Mouse (Mus musculus): Measurements from ENCODE around the gene Lrrc36. TPM values are rescaled to one million over a fixed set of nuclear protein-coding genes. Genes with fewer than 3 reads are reported as not detected.

Gene Lrrc36
- polyA plus RNA-seq, 1 experiment from 2014 or later = 1.7 TPM

- no peaks in the 10 kb centered on the region for H3K36me3 ChIP-seq
- peaks cover 24% of the 10 kb centered on the region for H3K4me1 ChIP-seq (replicated peaks)
- WGBS = under 1% methylated on average over 68 of the region's 68 CpGs
- peak; percentile 92 for ATAC-seq (ENCODE audit: low FRiP score)
- peak within 1 kb of the TSS; percentile 91 for H3K4me2 ChIP-seq
- H3K4me3 ChIP-seq = peak within 1 kb of the TSS; percentile 80
- H3K9me3 ChIP-seq = no peaks in the 10 kb centered on the region
- H3K27me3 ChIP-seq = 0 out of 2 replicates have a peak, but pooled peaks cover 3% of the 10 kb centered on the region
- H3K27ac ChIP-seq = peak within 1 kb of the TSS; percentile 86
- H3K9ac ChIP-seq = peak within 1 kb of the TSS; percentile 91
Measured at GRCm38 (mm10) chr8:105496439-105497180, 83.2 kb downstream of the Lrrc36 start, which contains the start of gene Zdhhc1. TSS of gene Zdhhc1 (minus strand) at chr8:105496902.

GRCm38 (mm10) chr8:105499787-105500186 is 86.4 kb downstream of the Lrrc36 start:
- no peak overlapping the region for H3K4me3 ChIP-seq
- no peak overlapping the region for H3K9ac ChIP-seq
- 0 out of 2 replicates have a peak, but pooled peaks cover 3% of the 10 kb centered on the region for H3K27me3 ChIP-seq
- no peaks in the 10 kb centered on the region for H3K9me3 ChIP-seq
- 73% methylated on average over 12 of the region's 12 CpGs for WGBS
- H3K4me1 ChIP-seq (replicated peaks) = peaks cover 22% of the 10 kb centered on the region
- H3K4me2 ChIP-seq = no peak overlapping the region
- H3K27ac ChIP-seq = no peak overlapping the region
- no peaks in the 10 kb centered on the region for H3K36me3 ChIP-seq
- no peak for ATAC-seq (ENCODE audit: low FRiP score)

- H3K27ac ChIP-seq = no peak overlapping the region
- 0 out of 2 replicates have a peak, but pooled peaks cover 3% of the 10 kb centered on the region for H3K27me3 ChIP-seq
- no peaks in the 10 kb centered on the region for H3K36me3 ChIP-seq
- no peaks in the 10 kb centered on the region for H3K9me3 ChIP-seq
- H3K9ac ChIP-seq = no peak overlapping the region
- H3K4me1 ChIP-seq (replicated peaks) = peaks cover 7% of the 10 kb centered on the region; the same call in 1 of the 2 replicates
- H3K4me3 ChIP-seq = no peak overlapping the region
- 82% methylated on average over 3 of the region's 3 CpGs for WGBS
- H3K4me2 ChIP-seq = no peak overlapping the region
- no peak for ATAC-seq (ENCODE audit: low FRiP score)
Measured at GRCm38 (mm10) chr8:105504617-105505016, 91.2 kb downstream of the Lrrc36 start.

- no peaks in the 10 kb centered on the region for H3K9me3 ChIP-seq
- H3K9ac ChIP-seq = no peak overlapping the region
- ATAC-seq (ENCODE audit: low FRiP score) = no peak
- H3K27ac ChIP-seq = no peak overlapping the region
- H3K4me3 ChIP-seq = no peak overlapping the region
- H3K27me3 ChIP-seq = no peaks in the 10 kb centered on the region
- H3K36me3 ChIP-seq = no peaks in the 10 kb centered on the region
- H3K4me1 ChIP-seq (replicated peaks) = peaks cover 10% of the 10 kb centered on the region; the same call in 1 of the 2 replicates
- 77% methylated on average over 6 of the region's 6 CpGs for WGBS
- H3K4me2 ChIP-seq = no peak overlapping the region
Measured at GRCm38 (mm10) chr8:105506977-105507376, 93.6 kb downstream of the Lrrc36 start.

GRCm38 (mm10) chr8:105508758-105509157 is 95.4 kb downstream of the Lrrc36 start:
- no peaks in the 10 kb centered on the region for H3K9me3 ChIP-seq
- H3K4me1 ChIP-seq (replicated peaks) = peaks cover 10% of the 10 kb centered on the region; the same call in 1 of the 2 replicates
- H3K4me2 ChIP-seq = no peak overlapping the region
- no peak for ATAC-seq (ENCODE audit: low FRiP score)
- WGBS = 71% methylated on average over 1 of the region's 2 CpGs
- no peaks in the 10 kb centered on the region for H3K27me3 ChIP-seq
- no peak overlapping the region for H3K9ac ChIP-seq
- no peaks in the 10 kb centered on the region for H3K36me3 ChIP-seq
- peak overlapping the region; percentile 40; the same call in 1 of the 2 replicates for H3K27ac ChIP-seq
- no peak overlapping the region for H3K4me3 ChIP-seq

- Histone ChIP-seq H3K9ac (no peak overlapping the region), H3K27ac (no peak overlapping the region), H3K4me2 (no peak overlapping the region), H3K4me1 (replicated peaks) (peaks cover 10% of the 10 kb centered on the region; the same call in 1 of the 2 replicates), H3K27me3 (peaks cover 7% of the 10 kb centered on the region; the same call in 1 of the 2 replicates), H3K9me3 (no peaks in the 10 kb centered on the region), H3K4me3 (no peak overlapping the region), H3K36me3 (no peaks in the 10 kb centered on the region)
- WGBS = 61% methylated on average over 12 of the region's 12 CpGs
- ATAC-seq (ENCODE audit: low FRiP score) = no peak
Measured at GRCm38 (mm10) chr8:105509997-105510735, 96.8 kb downstream of the Lrrc36 start.

Other genes starting within 250 kb of the Lrrc36 start
- 33.0 and 35.6 TPM in 2 replicates for gene Cbfb, start 242.9 kb upstream of the Lrrc36 start, polyA plus RNA-seq (2015; fragmentation: Nextera tagmentation; extraction: Ambion mirVana)
- 27.4 and 29.5 TPM in 2 replicates for gene D230025D16Rik, start 188.4 kb upstream of the Lrrc36 start, polyA plus RNA-seq (2015; fragmentation: Nextera tagmentation; extraction: Ambion mirVana)
- 6.2 and 6.7 TPM in 2 replicates for gene B3gnt9, start 158.4 kb upstream of the Lrrc36 start, polyA plus RNA-seq (2015; fragmentation: Nextera tagmentation; extraction: Ambion mirVana)
- gene Tradd, start 149.0 kb upstream of the Lrrc36 start, polyA plus RNA-seq (2015; fragmentation: Nextera tagmentation; extraction: Ambion mirVana) = 19.9 and 21.1 TPM in 2 replicates
- gene Fbxl8, start 148.9 kb upstream of the Lrrc36 start, polyA plus RNA-seq (2015; fragmentation: Nextera tagmentation; extraction: Ambion mirVana) = 1.1 and 1.2 TPM in 2 replicates
- gene Hsf4, start 143.8 kb upstream of the Lrrc36 start, polyA plus RNA-seq (2015; fragmentation: Nextera tagmentation; extraction: Ambion mirVana) = 0.27 and 0.44 TPM in 2 replicates
- 3.9 and 4.5 TPM in 2 replicates for gene Nol3, start 137.4 kb upstream of the Lrrc36 start, polyA plus RNA-seq (2015; fragmentation: Nextera tagmentation; extraction: Ambion mirVana)
- 114 and 119 TPM in 2 replicates for gene 4931428F04Rik, start 123.7 kb upstream of the Lrrc36 start, polyA plus RNA-seq (2015; fragmentation: Nextera tagmentation; extraction: Ambion mirVana)
- 14.3 and 14.6 TPM in 2 replicates for gene Exoc3l, start 117.5 kb upstream of the Lrrc36 start, polyA plus RNA-seq (2015; fragmentation: Nextera tagmentation; extraction: Ambion mirVana)
- gene E2f4, start 115.9 kb upstream of the Lrrc36 start, polyA plus RNA-seq (2015; fragmentation: Nextera tagmentation; extraction: Ambion mirVana) = 45.6 and 47.0 TPM in 2 replicates
- 1.5 and 1.6 TPM in 2 replicates for gene Elmo3, start 108.0 kb upstream of the Lrrc36 start, polyA plus RNA-seq (2015; fragmentation: Nextera tagmentation; extraction: Ambion mirVana)
- 0.82 and 1.4 TPM in 2 replicates for gene Lrrc29, start 87.3 kb upstream of the Lrrc36 start, polyA plus RNA-seq (2015; fragmentation: Nextera tagmentation; extraction: Ambion mirVana)
- 133 and 136 TPM in 2 replicates for gene Tmem208, start 87.2 kb upstream of the Lrrc36 start, polyA plus RNA-seq (2015; fragmentation: Nextera tagmentation; extraction: Ambion mirVana)
- gene Fhod1, start 65.6 kb upstream of the Lrrc36 start, polyA plus RNA-seq (2015; fragmentation: Nextera tagmentation; extraction: Ambion mirVana) = 0.74 and 0.76 TPM in 2 replicates
- 7.3 and 7.4 TPM in 2 replicates for gene Slc9a5, start 64.7 kb upstream of the Lrrc36 start, polyA plus RNA-seq (2015; fragmentation: Nextera tagmentation; extraction: Ambion mirVana)
- 1.6 and 1.9 TPM in 2 replicates for gene Plekhg4, start 40.3 kb upstream of the Lrrc36 start, polyA plus RNA-seq (2015; fragmentation: Nextera tagmentation; extraction: Ambion mirVana)
- gene Kctd19, start 69 bp upstream of the Lrrc36 start, polyA plus RNA-seq (2015; fragmentation: Nextera tagmentation; extraction: Ambion mirVana) = not detected in 2 replicates
- 170 and 181 TPM in 2 replicates for gene Tppp3, start 58.0 kb downstream of the Lrrc36 start, polyA plus RNA-seq (2015; fragmentation: Nextera tagmentation; extraction: Ambion mirVana)
- gene Zdhhc1, start 83.3 kb downstream of the Lrrc36 start, polyA plus RNA-seq (2015; fragmentation: Nextera tagmentation; extraction: Ambion mirVana) = 30.9 and 34.3 TPM in 2 replicates
- 7.8 and 11.0 TPM in 2 replicates for gene Hsd11b2, start 105.2 kb downstream of the Lrrc36 start, polyA plus RNA-seq (2015; fragmentation: Nextera tagmentation; extraction: Ambion mirVana)
- gene Atp6v0d1, start 152.5 kb downstream of the Lrrc36 start, polyA plus RNA-seq (2015; fragmentation: Nextera tagmentation; extraction: Ambion mirVana) = 201 and 203 TPM in 2 replicates
- 26.6 and 27.1 TPM in 2 replicates for gene Ripor1, start 191.7 kb downstream of the Lrrc36 start, polyA plus RNA-seq (2015; fragmentation: Nextera tagmentation; extraction: Ambion mirVana)
- 114 and 120 TPM in 2 replicates for gene Ctcf, start 223.0 kb downstream of the Lrrc36 start, polyA plus RNA-seq (2015; fragmentation: Nextera tagmentation; extraction: Ambion mirVana)
- 0.43 and 1.2 TPM in 2 replicates for gene Agrp, start 223.8 kb downstream of the Lrrc36 start, polyA plus RNA-seq (2015; fragmentation: Nextera tagmentation; extraction: Ambion mirVana)

All from hindbrain, embryonic 13.5 days (tissue).